Mouse (Mus musculus) c-Kit-positive CD71-positive TER-119-positive erythroid progenitor cells, embryonic 14.5 days (primary cell): ENCODE data around the gene Tial1.
A peak's percentile ranks its signal among the peaks of the same experiment; 100 is the strongest.

ENCODE experiments used
- DNase-seq: peaks from one replicate; pipeline ENCODE4 v3.0.0-alpha.2; 2013; ENCODE audit warnings: low spot score

Tial1 gene

GRCm38 (mm10) chr7:128461285-128462215, at the start of gene Tial1:
Gene Tial1, minus strand, starts transcription at chr7:128461717.
- peak; percentile 96 for DNase-seq

DNA sequence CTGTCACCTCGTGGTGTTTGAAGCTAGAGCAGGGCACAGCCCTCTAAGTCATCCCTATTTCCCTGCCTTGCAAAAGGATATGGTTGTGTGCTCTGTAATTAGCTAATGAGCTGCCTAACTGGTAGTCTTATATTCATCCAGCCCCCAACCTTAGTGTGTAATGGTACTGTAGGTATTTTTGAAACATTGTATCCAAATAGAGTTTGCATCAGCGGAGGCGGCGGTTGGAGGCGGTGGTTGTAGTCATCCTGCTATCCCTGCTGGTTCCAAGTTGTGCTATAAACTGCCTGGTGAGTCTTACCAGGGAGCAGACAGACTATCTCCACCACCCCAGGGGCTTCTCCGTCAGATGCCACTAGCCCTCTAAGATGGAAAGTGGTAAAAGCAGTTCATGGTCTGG, 42.6 kb upstream of the Tial1 start:
- no peak for DNase-seq

GRCm38 (mm10) chr7:128499801-128500200, 38.3 kb upstream of the Tial1 start:
- no peak for DNase-seq

DNA sequence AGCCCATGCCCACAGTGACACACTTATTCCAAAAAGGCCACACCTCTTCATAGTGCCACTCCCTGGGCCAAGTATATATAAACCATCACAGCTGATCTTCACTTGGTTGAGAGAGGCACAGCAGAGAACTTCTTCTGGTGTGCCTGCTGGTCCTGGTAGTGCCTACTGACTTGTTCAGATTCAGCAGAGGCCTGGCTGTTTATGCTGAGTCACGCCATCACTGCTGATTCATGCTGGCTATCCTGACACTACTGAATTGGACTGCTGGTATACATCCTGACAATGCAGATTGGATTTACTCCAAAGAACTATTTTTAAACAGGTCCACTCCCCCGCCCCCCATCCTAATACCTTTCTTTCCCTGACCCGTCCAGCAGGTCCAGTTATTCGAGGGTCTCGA, 33.0 kb upstream of the Tial1 start:
- peak; percentile 45 for DNase-seq

- no peak for DNase-seq
Measured at GRCm38 (mm10) chr7:128488986-128489385, 27.5 kb upstream of the Tial1 start.

DNA sequence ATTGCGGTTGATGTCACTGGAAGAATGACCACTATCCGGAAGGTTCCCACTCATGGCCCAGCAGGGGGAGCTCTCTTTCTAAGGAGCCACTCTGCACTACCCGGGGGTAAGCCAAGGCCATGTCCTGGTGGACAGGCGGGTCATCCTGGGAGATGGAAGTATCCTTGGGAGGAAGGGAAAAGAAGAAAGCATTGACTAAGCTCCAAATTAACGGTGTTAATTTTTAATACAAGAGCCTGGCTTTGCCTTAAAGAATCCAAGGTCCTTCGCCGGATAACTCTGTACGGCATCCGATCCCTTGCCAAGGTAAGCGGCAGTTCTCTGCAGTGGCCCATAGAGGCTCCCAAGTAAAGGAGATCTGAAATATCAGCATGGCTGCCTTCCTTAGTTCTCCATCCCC, 12.8 kb upstream of the Tial1 start:
- DNase-seq, result no peak

GRCm38 (mm10) chr7:128462406-128462805, 889 bp upstream of the Tial1 start:
- DNase-seq, result no peak

GRCm38 (mm10) chr7:128460865-128461228, 670 bp downstream of the Tial1 start:
- DNase-seq, result peak; percentile 38

GRCm38 (mm10) chr7:128460131-128460864, 1.2 kb downstream of the Tial1 start:
- DNase-seq, result peak; percentile 69

DNA sequence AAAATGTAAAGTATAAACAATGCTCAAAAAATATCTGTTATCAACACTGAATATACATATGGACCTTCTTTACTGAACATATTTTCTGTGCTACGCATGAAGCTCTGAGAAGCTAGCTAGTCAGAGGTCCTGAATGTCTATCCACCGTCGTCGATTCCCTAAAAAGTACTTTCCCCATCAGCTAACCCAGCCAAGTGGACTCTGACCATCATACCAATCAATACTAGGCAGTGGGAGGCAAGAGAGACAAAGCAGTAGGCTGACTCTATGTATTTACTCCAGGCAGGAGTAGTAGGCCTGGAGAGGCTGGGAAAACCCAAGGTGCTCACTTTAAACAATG, 1.8 kb downstream of the Tial1 start:
- no peak for DNase-seq

GRCm38 (mm10) chr7:128458011-128458410, 3.5 kb downstream of the Tial1 start:
- no peak for DNase-seq

GRCm38 (mm10) chr7:128452731-128453130, 8.8 kb downstream of the Tial1 start:
- no peak for DNase-seq

DNA sequence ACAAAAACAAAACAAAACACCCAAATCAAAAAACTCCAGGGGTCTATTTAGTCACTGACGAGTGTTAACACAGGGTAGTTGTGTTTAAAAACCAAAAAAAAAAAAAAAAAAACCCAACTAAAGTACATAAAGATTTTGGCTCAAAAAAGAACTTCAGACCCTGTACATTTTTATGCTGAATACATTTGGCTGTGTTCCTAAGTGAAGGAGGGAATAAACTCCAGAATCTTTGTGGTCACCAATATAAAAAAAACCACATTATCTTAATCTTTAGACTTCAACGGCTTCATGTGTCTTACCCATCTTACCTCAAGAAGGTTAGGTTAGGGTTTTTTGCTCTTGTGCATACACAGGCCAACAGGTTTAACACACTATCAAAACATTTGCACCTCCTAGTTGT, 20.9 kb downstream of the Tial1 start:
- DNase-seq, result no peak

DNA sequence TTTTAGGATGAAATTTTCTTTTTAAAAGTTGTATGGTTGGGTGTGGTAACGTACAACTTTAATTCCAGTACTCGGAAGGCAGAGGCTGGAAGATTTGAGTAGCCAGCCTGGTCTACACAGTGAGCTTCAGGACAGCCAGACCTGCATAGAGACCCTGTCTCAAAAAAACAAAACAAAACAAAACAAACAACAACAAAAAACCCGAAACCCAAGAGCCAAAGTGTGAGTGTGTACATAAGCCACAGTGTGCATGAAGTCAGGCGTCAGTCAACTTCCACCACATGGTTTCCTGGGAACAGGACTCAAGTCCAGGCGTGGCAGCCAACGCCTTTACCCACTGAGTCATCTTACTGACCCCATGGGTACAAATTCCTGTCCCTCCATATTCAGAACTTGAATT, 22.3 kb downstream of the Tial1 start:
- DNase-seq, result no peak

DNA sequence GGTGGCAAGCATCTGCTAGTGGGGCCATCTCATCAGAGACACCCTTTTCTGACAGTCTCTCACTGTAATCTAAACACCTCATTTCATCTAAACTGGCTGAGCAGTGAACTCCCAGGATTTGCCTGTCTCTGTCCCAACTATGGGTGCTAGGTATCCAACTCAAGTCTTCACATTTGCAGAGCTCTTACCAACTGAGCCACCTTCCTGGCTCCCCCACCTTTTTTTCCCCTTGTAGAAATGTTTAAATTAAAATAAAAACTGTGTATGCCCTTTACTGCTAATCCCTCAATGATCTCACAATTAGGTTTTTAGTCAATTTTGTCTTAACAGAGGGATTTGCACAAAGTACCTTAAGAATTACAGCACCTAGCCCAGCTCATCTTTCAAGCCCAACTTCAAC, 23.4 kb downstream of the Tial1 start:
- no peak for DNase-seq

- no peak for DNase-seq
Measured at GRCm38 (mm10) chr7:128433213-128433612, 28.3 kb downstream of the Tial1 start.

- DNase-seq, result no peak
Measured at GRCm38 (mm10) chr7:128432574-128432973, 28.9 kb downstream of the Tial1 start.

DNA sequence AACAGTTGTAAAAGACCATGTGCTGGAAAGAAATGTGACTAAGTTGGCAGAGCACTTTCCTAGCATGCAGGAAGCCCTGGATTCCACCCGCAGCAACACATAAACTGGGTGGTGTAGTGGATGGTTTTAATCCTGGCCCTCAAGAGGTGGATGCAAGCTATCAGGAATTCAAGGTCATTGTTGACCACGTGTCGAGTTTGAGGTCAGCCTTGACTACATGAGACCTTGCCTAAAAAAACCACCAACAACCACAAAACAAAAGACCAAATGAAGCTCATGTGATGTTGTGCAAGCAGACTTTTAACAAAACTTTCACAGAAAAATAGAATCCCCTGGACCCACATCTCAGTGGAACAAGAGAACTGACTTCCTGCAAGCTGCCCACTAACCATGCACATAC, 39.0 kb downstream of the Tial1 start:
- DNase-seq, result no peak

DNA sequence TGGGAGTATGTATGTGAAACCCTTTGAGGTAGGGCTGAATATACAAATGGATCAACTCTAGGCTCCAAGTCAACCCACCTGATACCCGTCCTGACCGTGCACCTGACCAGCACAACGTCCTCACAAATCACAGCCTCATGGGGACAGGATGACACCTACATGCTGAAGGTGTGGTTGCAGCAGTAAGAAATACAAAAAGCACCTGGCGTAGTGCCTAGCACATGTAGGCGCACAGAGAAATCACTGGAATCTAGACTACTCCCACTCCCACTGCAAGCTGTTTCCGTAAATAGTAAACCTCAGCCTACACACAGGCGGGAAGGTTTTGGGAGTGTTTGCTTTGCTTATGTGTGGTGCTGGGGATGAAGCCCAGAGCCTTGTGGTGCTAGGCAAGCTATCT, 39.8 kb downstream of the Tial1 start:
- no peak for DNase-seq

DNA sequence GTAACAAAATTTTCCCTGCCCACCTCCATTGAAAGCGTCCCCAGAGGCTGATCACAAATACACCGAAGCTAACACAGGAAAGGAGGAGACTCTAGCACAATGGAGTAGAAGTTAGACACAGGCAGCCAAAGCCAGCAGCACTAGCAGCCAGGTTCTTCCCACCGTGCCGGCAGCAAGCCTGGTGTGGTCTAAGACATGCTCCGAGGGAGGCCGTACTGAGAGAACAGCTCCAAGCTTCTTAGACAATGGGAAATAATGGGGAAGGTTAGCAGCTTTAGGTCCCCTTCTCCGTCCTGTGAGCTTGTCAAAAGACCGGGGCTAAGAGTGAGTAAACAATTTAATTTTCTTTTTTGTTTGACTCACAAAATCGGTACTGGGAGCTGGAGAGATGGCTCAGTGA, 41.8 kb downstream of the Tial1 start:
- no peak for DNase-seq

- no peak for DNase-seq
Measured at GRCm38 (mm10) chr7:128417930-128418779, 43.4 kb downstream of the Tial1 start, which contains the start of gene Rgs10. Gene Rgs10, minus strand, starts transcription at chr7:128418758.

GRCm38 (mm10) chr7:128417226-128417929, 44.1 kb downstream of the Tial1 start:
- DNase-seq, result no peak
